Mouse (Mus musculus): ENCODE results near the gene Lipn. TPM values are rescaled to one million over a fixed set of nuclear protein-coding genes. Genes with fewer than 3 reads are reported as not detected.

Lipn gene
- polyA plus RNA-seq, 1 experiment from 2014 or later = not detected

GRCm38 (mm10) chr19:34101888-34102287 is 34.7 kb downstream of the Lipn start:
- Histone ChIP-seq H3K27ac (ENCODE audit: low read depth) (no peak overlapping the region), H3K9ac (no peak overlapping the region), H3K4me2 (no peak overlapping the region), H3K4me1 (ENCODE audit: insufficient read depth) (no peaks in the 10 kb centered on the region), H3K9me3 (ENCODE audit: low read depth, low read length) (no peaks in the 10 kb centered on the region), H3K4me3 (ENCODE audit: low read depth, low read length) (no peak overlapping the region), H3K27me3 (ENCODE audit: insufficient read depth, low read length) (no peaks in the 10 kb centered on the region), H3K36me3 (ENCODE audit: insufficient read depth) (no peaks in the 10 kb centered on the region)
- ATAC-seq (ENCODE audit: insufficient read depth) (no peak), DNase-seq (no peak)
- no peak for TF ChIP-seq CTCF (IDR thresholded peaks at IDR 0.05; ENCODE audit: low read depth)
- WGBS = 86% methylated on average over 7 of the region's 7 CpGs

GRCm38 (mm10) chr19:34104841-34105240 is 37.7 kb downstream of the Lipn start:
- Histone ChIP-seq H3K4me1 (ENCODE audit: insufficient read depth) (no peaks in the 10 kb centered on the region), H3K9me3 (ENCODE audit: low read depth, low read length) (no peaks in the 10 kb centered on the region), H3K4me3 (ENCODE audit: low read depth, low read length) (no peak overlapping the region), H3K27ac (ENCODE audit: low read depth) (no peak overlapping the region), H3K36me3 (ENCODE audit: insufficient read depth) (no peaks in the 10 kb centered on the region), H3K9ac (no peak overlapping the region), H3K27me3 (ENCODE audit: insufficient read depth, low read length) (no peaks in the 10 kb centered on the region), H3K4me2 (no peak overlapping the region)
- no peak for DNase-seq
- 81% methylated on average over 3 of the region's 3 CpGs for WGBS
- TF ChIP-seq CTCF (IDR thresholded peaks at IDR 0.05; ENCODE audit: low read depth) = no peak
- ATAC-seq (ENCODE audit: insufficient read depth) = no peak

GRCm38 (mm10) chr19:34119102-34119501 is 51.9 kb downstream of the Lipn start:
- ATAC-seq (ENCODE audit: insufficient read depth) (no peak), DNase-seq (no peak)
- H3K27ac ChIP-seq (ENCODE audit: low read depth) = no peak overlapping the region
- H3K27me3 ChIP-seq (ENCODE audit: insufficient read depth, low read length) = no peaks in the 10 kb centered on the region
- no peaks in the 10 kb centered on the region for H3K4me1 ChIP-seq (ENCODE audit: insufficient read depth)
- 57% methylated on average over 1 of the region's 1 CpGs for WGBS
- no peak overlapping the region for H3K4me3 ChIP-seq (ENCODE audit: low read depth, low read length)
- no peak for TF ChIP-seq CTCF (IDR thresholded peaks at IDR 0.05; ENCODE audit: low read depth)
- H3K9me3 ChIP-seq (ENCODE audit: low read depth, low read length) = no peaks in the 10 kb centered on the region
- no peak overlapping the region for H3K9ac ChIP-seq
- no peaks in the 10 kb centered on the region for H3K36me3 ChIP-seq (ENCODE audit: insufficient read depth)
- no peak overlapping the region for H3K4me2 ChIP-seq

GRCm38 (mm10) chr19:34119653-34120052 is 52.5 kb downstream of the Lipn start:
- no peak for DNase-seq
- no peak for TF ChIP-seq CTCF (IDR thresholded peaks at IDR 0.05; ENCODE audit: low read depth)
- no peaks in the 10 kb centered on the region for H3K36me3 ChIP-seq (ENCODE audit: insufficient read depth)
- no peaks in the 10 kb centered on the region for H3K9me3 ChIP-seq (ENCODE audit: low read depth, low read length)
- no peak overlapping the region for H3K4me3 ChIP-seq (ENCODE audit: low read depth, low read length)
- H3K27me3 ChIP-seq (ENCODE audit: insufficient read depth, low read length) = no peaks in the 10 kb centered on the region
- 55% methylated on average over 4 of the region's 4 CpGs for WGBS
- no peak overlapping the region for H3K27ac ChIP-seq (ENCODE audit: low read depth)
- no peaks in the 10 kb centered on the region for H3K4me1 ChIP-seq (ENCODE audit: insufficient read depth)
- H3K4me2 ChIP-seq = no peak overlapping the region
- no peak for ATAC-seq (ENCODE audit: insufficient read depth)
- H3K9ac ChIP-seq = no peak overlapping the region

- no peak overlapping the region for H3K27ac ChIP-seq (ENCODE audit: low read depth)
- no peak for ATAC-seq (ENCODE audit: insufficient read depth)
- H3K4me2 ChIP-seq = no peak overlapping the region
- DNase-seq = no peak
- no peaks in the 10 kb centered on the region for H3K36me3 ChIP-seq (ENCODE audit: insufficient read depth)
- H3K4me3 ChIP-seq (ENCODE audit: low read depth, low read length) = no peak overlapping the region
- H3K4me1 ChIP-seq (ENCODE audit: insufficient read depth) = no peaks in the 10 kb centered on the region
- no peaks in the 10 kb centered on the region for H3K9me3 ChIP-seq (ENCODE audit: low read depth, low read length)
- TF ChIP-seq CTCF (IDR thresholded peaks at IDR 0.05; ENCODE audit: low read depth) = no peak
- no peak overlapping the region for H3K9ac ChIP-seq
- 59% methylated on average over 3 of the region's 3 CpGs for WGBS
- no peaks in the 10 kb centered on the region for H3K27me3 ChIP-seq (ENCODE audit: insufficient read depth, low read length)
These were observed 53.1 kb downstream of the Lipn start for GRCm38 (mm10) chr19:34120107-34120731.

Small RNA genes within 50 kb of the gene (microRNA-seq; reads per million reads assigned to microRNA genes)
- not detected for gene Gm23334 (ENCODE audit: borderline number of aligned reads)

Other genes with a start within 250 kb of the Lipn start
- not detected in 2 replicates for gene Lipf, start 106.2 kb upstream of the Lipn start, polyA plus RNA-seq (2014; fragmentation: Nextera tagmentation; extraction: Ambion mirVana)
- not detected in 2 replicates for gene Lipk, start 59.1 kb upstream of the Lipn start, polyA plus RNA-seq (2014; fragmentation: Nextera tagmentation; extraction: Ambion mirVana)
- gene Lipm, start 33.6 kb downstream of the Lipn start, polyA plus RNA-seq (2014; fragmentation: Nextera tagmentation; extraction: Ambion mirVana) = not detected in 2 replicates
- 0.12 TPM in 1 of 2 replicates, not detected in the other for gene Ankrd22, start 98.7 kb downstream of the Lipn start, polyA plus RNA-seq (2014; fragmentation: Nextera tagmentation; extraction: Ambion mirVana)
- 9.8 and 11.1 TPM in 2 replicates for gene Stambpl1, start 124.9 kb downstream of the Lipn start, polyA plus RNA-seq (2014; fragmentation: Nextera tagmentation; extraction: Ambion mirVana)
- gene Acta2, start 188.2 kb downstream of the Lipn start, polyA plus RNA-seq (2014; fragmentation: Nextera tagmentation; extraction: Ambion mirVana) = 854 and 863 TPM in 2 replicates
- 5.7 and 6.3 TPM in 2 replicates for gene Fas, start 223.3 kb downstream of the Lipn start, polyA plus RNA-seq (2014; fragmentation: Nextera tagmentation; extraction: Ambion mirVana)

All from lung, embryonic 14.5 days (tissue).